Mouse (Mus musculus): ENCODE results near the gene Adh6a. TPM values are rescaled to one million over a fixed set of nuclear protein-coding genes. Genes with fewer than 3 reads are reported as not detected.

The Adh6a gene
- polyA plus RNA-seq, 1 experiment from 2014 or later, result not detected

DNA sequence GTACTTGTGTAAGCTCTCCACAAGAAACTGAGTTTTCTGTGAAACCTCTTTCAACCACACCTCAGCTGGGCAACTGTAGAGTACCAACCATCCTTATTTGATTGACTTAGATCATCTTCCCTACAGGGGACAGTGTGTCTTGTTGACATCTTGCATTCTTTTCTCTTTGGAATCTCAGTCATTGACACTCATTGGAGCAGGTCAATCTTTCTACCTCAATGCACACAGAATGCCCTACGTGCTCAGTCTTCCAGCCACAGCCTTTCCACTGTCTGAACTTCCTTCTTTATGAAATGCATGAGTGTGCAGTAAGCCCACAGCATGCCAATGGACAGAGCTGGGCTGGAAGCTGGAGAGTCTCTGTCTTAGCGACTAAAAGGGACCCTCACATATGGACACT is 22.4 kb upstream of the Adh6a start:
- Histone ChIP-seq H3K36me3 (ENCODE audit: control insufficient read depth, insufficient read depth) (no peaks in the 10 kb centered on the region), H3K4me2 (ENCODE audit: low read length) (no peak overlapping the region), H3K27ac (ENCODE audit: low read length) (no peak overlapping the region), H3K27me3 (replicated peaks; ENCODE audit: control insufficient read depth, insufficient read depth, low read length) (no peaks in the 10 kb centered on the region), H3K9me3 (ENCODE audit: control insufficient read depth, low read length) (no peaks in the 10 kb centered on the region), H3K4me3 (replicated peaks; ENCODE audit: low read length) (no peak overlapping the region), H3K9ac (replicated peaks; ENCODE audit: low read depth, low read length) (no peak overlapping the region), H3K4me1 (replicated peaks; ENCODE audit: control insufficient read depth, insufficient read depth, low read length) (no peaks in the 10 kb centered on the region)
- WGBS, result 74% methylated on average over 2 of the region's 2 CpGs
- no peak for ATAC-seq

DNA sequence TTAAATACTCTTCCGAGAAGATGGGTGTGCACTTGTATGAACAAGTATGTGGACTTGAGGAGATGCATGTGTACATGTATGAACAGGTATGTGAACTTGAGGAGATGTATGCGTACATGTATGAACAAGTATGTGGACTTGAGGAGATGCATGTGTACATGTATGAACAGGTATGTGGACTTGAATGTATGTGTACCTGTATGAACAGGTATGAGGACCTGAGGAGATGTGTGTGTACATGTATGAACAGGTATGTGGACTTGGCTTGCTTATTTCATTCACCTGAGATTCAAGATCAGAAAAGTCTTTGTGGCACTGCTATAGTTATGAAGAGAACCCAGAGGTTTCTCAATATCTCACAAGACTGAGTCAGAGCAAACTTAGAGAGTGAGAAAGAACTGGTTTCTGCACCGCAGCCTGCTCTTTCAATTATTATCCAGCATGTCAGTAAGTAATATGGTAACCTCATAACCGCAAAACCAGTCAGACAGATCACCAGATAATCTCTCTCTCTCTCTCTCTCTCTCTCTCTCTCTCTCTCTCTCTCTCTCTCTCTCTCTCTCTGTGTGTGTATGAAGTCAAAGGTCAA is 21.5 kb upstream of the Adh6a start:
- H3K36me3 ChIP-seq (ENCODE audit: control insufficient read depth, insufficient read depth), result no peaks in the 10 kb centered on the region
- no peaks in the 10 kb centered on the region for H3K9me3 ChIP-seq (ENCODE audit: control insufficient read depth, low read length)
- H3K4me3 ChIP-seq (replicated peaks; ENCODE audit: low read length), result no peak overlapping the region
- H3K27me3 ChIP-seq (replicated peaks; ENCODE audit: control insufficient read depth, insufficient read depth, low read length), result no peaks in the 10 kb centered on the region
- WGBS, result 95% methylated on average over 4 of the region's 4 CpGs
- H3K9ac ChIP-seq (replicated peaks; ENCODE audit: low read depth, low read length), result no peak overlapping the region
- no peak overlapping the region for H3K27ac ChIP-seq (ENCODE audit: low read length)
- no peak for ATAC-seq
- no peak overlapping the region for H3K4me2 ChIP-seq (ENCODE audit: low read length)
- no peaks in the 10 kb centered on the region for H3K4me1 ChIP-seq (replicated peaks; ENCODE audit: control insufficient read depth, insufficient read depth, low read length)

DNA sequence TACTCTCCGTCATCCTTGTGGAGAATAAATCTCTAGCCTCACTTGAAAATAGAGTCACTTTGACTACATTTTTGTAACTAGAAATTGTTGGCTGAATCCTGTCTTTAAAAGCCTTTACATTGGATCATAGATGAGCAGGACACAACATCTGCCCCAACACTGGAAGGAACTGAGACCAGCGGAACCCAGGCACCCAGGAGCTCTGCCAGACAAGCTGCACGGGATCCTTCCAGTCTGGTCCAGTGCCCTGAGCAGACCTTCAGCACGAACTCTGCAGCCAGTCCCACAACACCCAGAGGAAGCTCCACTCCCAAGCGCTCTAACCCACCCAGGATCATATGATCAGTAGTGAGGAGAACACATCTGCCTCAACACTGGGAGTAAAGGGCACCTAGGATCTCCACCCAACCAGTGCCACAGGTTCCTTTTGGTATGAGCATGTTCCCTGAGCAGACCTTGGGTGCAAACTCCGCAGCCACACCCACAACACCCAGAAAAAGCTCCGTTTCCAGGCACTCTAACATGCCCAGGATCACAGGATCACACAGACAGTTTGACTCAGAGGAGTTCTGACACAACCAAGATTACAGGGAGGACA is 19.7 kb upstream of the Adh6a start:
- Histone ChIP-seq H3K9ac (replicated peaks; ENCODE audit: low read depth, low read length) (no peak overlapping the region), H3K36me3 (ENCODE audit: control insufficient read depth, insufficient read depth) (no peaks in the 10 kb centered on the region), H3K4me3 (replicated peaks; ENCODE audit: low read length) (no peak overlapping the region), H3K27me3 (replicated peaks; ENCODE audit: control insufficient read depth, insufficient read depth, low read length) (no peaks in the 10 kb centered on the region), H3K9me3 (ENCODE audit: control insufficient read depth, low read length) (peaks cover 6% of the 10 kb centered on the region; the same call in 1 of the 2 replicates), H3K27ac (ENCODE audit: low read length) (no peak overlapping the region), H3K4me1 (replicated peaks; ENCODE audit: control insufficient read depth, insufficient read depth, low read length) (no peaks in the 10 kb centered on the region), H3K4me2 (ENCODE audit: low read length) (no peak overlapping the region)
- no peak for ATAC-seq
- 92% methylated on average over 7 of the region's 7 CpGs for WGBS

GRCm38 (mm10) chr3:138300130-138300529 is 13.0 kb upstream of the Adh6a start:
- peaks cover 7% of the 10 kb centered on the region; the same call in 1 of the 2 replicates for H3K9me3 ChIP-seq (ENCODE audit: control insufficient read depth, low read length)
- H3K4me1 ChIP-seq (replicated peaks; ENCODE audit: control insufficient read depth, insufficient read depth, low read length), result 0 out of 2 replicates have a peak, but pooled peaks cover 4% of the 10 kb centered on the region
- no peak overlapping the region for H3K9ac ChIP-seq (replicated peaks; ENCODE audit: low read depth, low read length)
- no peaks in the 10 kb centered on the region for H3K36me3 ChIP-seq (ENCODE audit: control insufficient read depth, insufficient read depth)
- no peak overlapping the region for H3K4me3 ChIP-seq (replicated peaks; ENCODE audit: low read length)
- no peak for ATAC-seq
- no peaks in the 10 kb centered on the region for H3K27me3 ChIP-seq (replicated peaks; ENCODE audit: control insufficient read depth, insufficient read depth, low read length)
- no peak overlapping the region for H3K4me2 ChIP-seq (ENCODE audit: low read length)
- H3K27ac ChIP-seq (ENCODE audit: low read length), result no peak overlapping the region
- WGBS, result 95% methylated on average over 9 of the region's 9 CpGs

DNA sequence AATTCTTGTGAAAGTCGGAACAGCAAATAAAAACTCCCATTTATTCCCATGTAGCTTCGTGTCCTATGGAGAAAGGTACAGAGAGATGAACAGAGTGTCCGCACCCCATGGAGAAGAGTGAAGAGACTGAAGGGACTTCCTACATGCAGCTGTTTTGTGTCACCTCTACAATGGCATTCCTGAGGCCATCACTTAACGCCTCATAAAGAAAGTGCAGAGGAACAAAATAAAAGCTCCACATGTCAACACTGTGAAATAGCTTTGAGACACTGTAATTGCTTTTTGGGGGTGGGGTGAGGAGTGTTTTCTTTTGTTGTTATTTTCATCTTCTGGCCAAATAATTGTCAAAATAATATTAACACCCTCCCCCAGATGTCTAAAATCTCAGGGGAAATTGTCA is 10.4 kb upstream of the Adh6a start:
- H3K9ac ChIP-seq (replicated peaks; ENCODE audit: low read depth, low read length), result no peak overlapping the region
- peaks cover 4% of the 10 kb centered on the region; the same call in 1 of the 2 replicates for H3K4me1 ChIP-seq (replicated peaks; ENCODE audit: control insufficient read depth, insufficient read depth, low read length)
- H3K4me2 ChIP-seq (ENCODE audit: low read length), result no peak overlapping the region
- H3K4me3 ChIP-seq (replicated peaks; ENCODE audit: low read length), result no peak overlapping the region
- peaks cover 6% of the 10 kb centered on the region; the same call in 1 of the 2 replicates for H3K9me3 ChIP-seq (ENCODE audit: control insufficient read depth, low read length)
- no peaks in the 10 kb centered on the region for H3K36me3 ChIP-seq (ENCODE audit: control insufficient read depth, insufficient read depth)
- WGBS, result 65% methylated on average over 4 of the region's 4 CpGs
- ATAC-seq, result no peak
- H3K27me3 ChIP-seq (replicated peaks; ENCODE audit: control insufficient read depth, insufficient read depth, low read length), result no peaks in the 10 kb centered on the region
- H3K27ac ChIP-seq (ENCODE audit: low read length), result no peak overlapping the region

DNA sequence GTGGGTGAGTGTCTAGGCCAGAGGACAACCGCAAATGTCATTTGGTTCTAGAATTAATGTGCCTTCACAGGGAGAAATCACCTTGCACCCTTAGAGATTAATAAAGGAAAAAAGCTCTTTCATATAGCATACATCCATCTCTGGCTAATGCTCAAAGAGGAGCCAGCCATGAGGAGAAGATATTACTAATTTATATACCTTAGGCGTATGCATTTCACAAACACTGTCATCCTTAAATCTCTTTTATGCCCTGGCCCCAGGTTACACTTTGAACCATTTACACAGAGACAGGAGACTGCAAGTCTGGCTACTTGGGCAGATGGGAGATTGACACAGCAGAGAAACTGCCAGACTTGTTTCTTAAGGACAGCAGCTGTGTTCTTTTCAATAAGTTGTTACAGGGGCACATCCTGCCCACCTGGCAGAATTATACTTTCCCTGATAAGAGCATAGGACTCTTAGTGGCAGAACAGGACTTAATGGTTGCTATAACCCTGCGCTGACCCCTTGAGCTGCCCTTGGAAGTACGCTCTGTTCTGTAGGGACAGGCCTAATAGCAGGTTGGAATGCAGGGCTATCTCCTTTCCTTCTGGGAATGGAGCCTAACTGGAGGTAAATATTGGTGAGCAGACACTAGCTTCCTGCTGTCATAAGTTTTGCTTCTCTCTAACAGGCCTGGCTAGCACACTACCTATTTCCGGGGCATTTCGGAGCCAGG is 9.2 kb upstream of the Adh6a start:
- 95% methylated on average over 6 of the region's 6 CpGs for WGBS
- Histone ChIP-seq H3K27me3 (replicated peaks; ENCODE audit: control insufficient read depth, insufficient read depth, low read length) (no peaks in the 10 kb centered on the region), H3K4me2 (ENCODE audit: low read length) (no peak overlapping the region), H3K27ac (ENCODE audit: low read length) (no peak overlapping the region), H3K4me3 (replicated peaks; ENCODE audit: low read length) (no peak overlapping the region), H3K36me3 (ENCODE audit: control insufficient read depth, insufficient read depth) (no peaks in the 10 kb centered on the region), H3K9me3 (ENCODE audit: control insufficient read depth, low read length) (no peaks in the 10 kb centered on the region), H3K9ac (replicated peaks; ENCODE audit: low read depth, low read length) (no peak overlapping the region), H3K4me1 (replicated peaks; ENCODE audit: control insufficient read depth, insufficient read depth, low read length) (peaks cover 4% of the 10 kb centered on the region; the same call in 1 of the 2 replicates)
- no peak for ATAC-seq

DNA sequence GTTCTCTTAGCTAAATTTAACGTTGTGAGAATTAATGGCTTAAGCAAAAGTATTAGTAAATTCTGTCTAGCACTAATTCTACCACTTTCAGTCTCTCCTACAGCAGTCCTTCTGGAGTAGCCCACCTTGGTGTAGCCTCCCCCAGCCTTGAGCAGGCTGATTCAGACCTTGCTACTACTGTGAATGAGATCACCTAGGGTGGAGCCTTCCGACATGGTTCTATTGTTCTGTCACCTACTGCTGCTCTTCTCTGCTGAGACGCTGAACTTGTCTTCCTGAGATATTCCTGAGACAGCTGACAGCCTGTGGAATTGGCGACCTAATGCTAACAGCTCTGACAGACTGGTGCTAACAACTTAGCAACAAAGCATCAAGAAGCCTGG is 8.6 kb upstream of the Adh6a start:
- Histone ChIP-seq H3K4me1 (replicated peaks; ENCODE audit: control insufficient read depth, insufficient read depth, low read length) (peaks cover 4% of the 10 kb centered on the region; the same call in 1 of the 2 replicates), H3K9me3 (ENCODE audit: control insufficient read depth, low read length) (no peaks in the 10 kb centered on the region), H3K27ac (ENCODE audit: low read length) (no peak overlapping the region), H3K4me2 (ENCODE audit: low read length) (no peak overlapping the region), H3K9ac (replicated peaks; ENCODE audit: low read depth, low read length) (no peak overlapping the region), H3K27me3 (replicated peaks; ENCODE audit: control insufficient read depth, insufficient read depth, low read length) (no peaks in the 10 kb centered on the region), H3K4me3 (replicated peaks; ENCODE audit: low read length) (no peak overlapping the region), H3K36me3 (ENCODE audit: control insufficient read depth, insufficient read depth) (no peaks in the 10 kb centered on the region)
- 0 out of 2 replicates have a peak, but pooled peaks have one; percentile 55 for ATAC-seq
- 56% methylated on average over 4 of the region's 4 CpGs for WGBS

- H3K27ac ChIP-seq (ENCODE audit: low read length), result no peak overlapping the region
- ATAC-seq, result no peak
Observed at GRCm38 (mm10) chr3:138305486-138306289, 7.4 kb upstream of the Adh6a start.

GRCm38 (mm10) chr3:138306290-138306683 is 6.8 kb upstream of the Adh6a start:
- 53% methylated on average over 8 of the region's 8 CpGs for WGBS
- Histone ChIP-seq H3K4me1 (replicated peaks; ENCODE audit: control insufficient read depth, insufficient read depth, low read length) (peaks cover 4% of the 10 kb centered on the region; the same call in 1 of the 2 replicates), H3K36me3 (ENCODE audit: control insufficient read depth, insufficient read depth) (no peaks in the 10 kb centered on the region), H3K4me2 (ENCODE audit: low read length) (no peak overlapping the region), H3K4me3 (replicated peaks; ENCODE audit: low read length) (no peak overlapping the region), H3K27ac (ENCODE audit: low read length) (no peak overlapping the region), H3K9ac (replicated peaks; ENCODE audit: low read depth, low read length) (no peak overlapping the region), H3K9me3 (ENCODE audit: control insufficient read depth, low read length) (no peaks in the 10 kb centered on the region), H3K27me3 (replicated peaks; ENCODE audit: control insufficient read depth, insufficient read depth, low read length) (no peaks in the 10 kb centered on the region)
- 0 out of 2 replicates have a peak, but pooled peaks have one; percentile 45 for ATAC-seq

More at GRCm38 (mm10) chr3:138305486-138306289, 7.4 kb upstream of the Adh6a start:
- H3K36me3 ChIP-seq (ENCODE audit: control insufficient read depth, insufficient read depth), result no peaks in the 10 kb centered on the region
- no peak overlapping the region for H3K4me3 ChIP-seq (replicated peaks; ENCODE audit: low read length)
- H3K9me3 ChIP-seq (ENCODE audit: control insufficient read depth, low read length), result no peaks in the 10 kb centered on the region
- no peak overlapping the region for H3K9ac ChIP-seq (replicated peaks; ENCODE audit: low read depth, low read length)
- peaks cover 4% of the 10 kb centered on the region; the same call in 1 of the 2 replicates for H3K4me1 ChIP-seq (replicated peaks; ENCODE audit: control insufficient read depth, insufficient read depth, low read length)
- no peaks in the 10 kb centered on the region for H3K27me3 ChIP-seq (replicated peaks; ENCODE audit: control insufficient read depth, insufficient read depth, low read length)
- no peak overlapping the region for H3K4me2 ChIP-seq (ENCODE audit: low read length)
- 64% methylated on average over 10 of the region's 10 CpGs for WGBS
